Mouse (Mus musculus) limb, embryonic 13.5 days (tissue): ENCODE data around the gene Ttc32. TPM values are rescaled to one million over a fixed set of nuclear protein-coding genes. Genes with fewer than 3 reads are reported as not detected.

ENCODE experiments used
- ATAC-seq: fragments of 200-750 bp; cut with Nextera tagmentation; 2 replicates; pipeline ENCODE4 v1.8.0; 2017; ENCODE audit warnings: low read depth, moderate number of reproducible peaks, moderate TSS enrichment; ENCODE audit not compliant: low FRiP score
- H3K27ac ChIP-seq: fragments of 300-500 bp; sonication (generic); 2 replicates; pipeline ENCODE4 v1.5.1; 2015; ENCODE audit warnings: inconsistent platforms, mild to moderate bottlenecking, moderate library complexity
- H3K27me3 ChIP-seq: fragments of 300-500 bp; sonication (generic); 2 replicates; pipeline ENCODE4 v1.6.1; 2015; ENCODE audit warnings: mild to moderate bottlenecking, inconsistent platforms
- H3K36me3 ChIP-seq: fragments of 300-500 bp; sonication (generic); 2 replicates; pipeline ENCODE4 v1.6.1; 2015; ENCODE audit warnings: inconsistent platforms, mild to moderate bottlenecking, moderate library complexity
- H3K4me1 ChIP-seq: fragments of 300-500 bp; sonication (generic); 2 replicates; pipeline ENCODE4 v1.6.1; 2015; ENCODE audit warnings: inconsistent platforms
- H3K4me2 ChIP-seq: fragments of 300-500 bp; sonication (generic); replicated peaks from 2 replicates; pipeline ENCODE4 v1.6.1; 2015; ENCODE audit warnings: inconsistent platforms, mild to moderate bottlenecking, moderate library complexity
- H3K4me3 ChIP-seq: fragments of 300-500 bp; sonication (generic); 2 replicates; pipeline ENCODE4 v1.5.1; 2015; ENCODE audit warnings: moderate library complexity, mild to moderate bottlenecking, inconsistent platforms
- H3K9ac ChIP-seq: fragments of 300-500 bp; sonication (generic); 2 replicates; pipeline ENCODE4 v1.6.1; 2015; ENCODE audit warnings: mild to moderate bottlenecking, inconsistent platforms
- H3K9me3 ChIP-seq: fragments of 300-500 bp; sonication (generic); 2 replicates; pipeline ENCODE4 v1.6.1; 2016; ENCODE audit warnings: inconsistent platforms
- WGBS: fragments of 180-500 bp; shearing (Covaris S2); methylation state at CpG from one replicate; pipeline ENCODE4 v1.1.7; 2015; 5-methylcytosine and 5-hydroxymethylcytosine counted together
- polyA plus RNA-seq: library from polyadenylated mRNA; unstranded; fragments of >200 nt; fragmentation: Nextera tagmentation; extraction: Ambion mirVana; gene quantifications from 2 replicates; pipeline ENCODE4 v1.2.1, GENCODE M21; 2015

The Ttc32 gene
- 15.7 and 17.9 TPM in 2 replicates for polyA plus RNA-seq

- H3K36me3 ChIP-seq = peaks cover 21% of the 10 kb centered on the region
- peak within 1 kb of the TSS; percentile 74 for H3K4me2 ChIP-seq
- H3K27ac ChIP-seq = peak within 1 kb of the TSS; percentile 96
- no peaks in the 10 kb centered on the region for H3K27me3 ChIP-seq
- peak within 1 kb of the TSS; percentile 64 for H3K4me3 ChIP-seq
- ATAC-seq = peak; percentile 94
- H3K9me3 ChIP-seq = no peaks in the 10 kb centered on the region
- H3K9ac ChIP-seq = peak within 1 kb of the TSS; percentile 89
- H3K4me1 ChIP-seq = peaks cover 21% of the 10 kb centered on the region
- whole genome bisulfite sequencing = under 1% methylated on average over 69 of the region's 69 CpGs
Observed at GRCm38 (mm10) chr12:9029888-9030723, at the start of gene Ttc32. Gene Ttc32, plus strand, starts transcription at chr12:9029997.

GRCm38 (mm10) chr12:8993231-8993630, 36.6 kb upstream of the Ttc32 start:
- Histone ChIP-seq H3K4me1 (peaks cover 5% of the 10 kb centered on the region; the same call in 1 of the 2 replicates), H3K4me3 (no peak overlapping the region), H3K9me3 (no peaks in the 10 kb centered on the region), H3K4me2 (no peak overlapping the region), H3K9ac (no peak overlapping the region), H3K27ac (no peak overlapping the region), H3K36me3 (peaks cover 26% of the 10 kb centered on the region), H3K27me3 (no peaks in the 10 kb centered on the region)
- no peak for ATAC-seq
- WGBS = 77% methylated on average over 8 of the region's 8 CpGs

GRCm38 (mm10) chr12:8998318-8998717, 31.5 kb upstream of the Ttc32 start:
- Histone ChIP-seq H3K27ac (no peak overlapping the region), H3K9ac (no peak overlapping the region), H3K36me3 (peaks cover 14% of the 10 kb centered on the region), H3K9me3 (no peaks in the 10 kb centered on the region), H3K4me3 (no peak overlapping the region), H3K4me2 (no peak overlapping the region), H3K27me3 (no peaks in the 10 kb centered on the region), H3K4me1 (peaks cover 8% of the 10 kb centered on the region; the same call in 1 of the 2 replicates)
- no peak for ATAC-seq
- WGBS = 88% methylated on average over 4 of the region's 4 CpGs

- no peak overlapping the region for H3K27ac ChIP-seq
- no peak overlapping the region for H3K9ac ChIP-seq
- ATAC-seq = no peak
- 13% methylated on average over 5 of the region's 5 CpGs for WGBS
- no peak overlapping the region; the same call in 1 of the 2 replicates for H3K4me2 ChIP-seq
- H3K36me3 ChIP-seq = peaks cover 10% of the 10 kb centered on the region
- H3K27me3 ChIP-seq = no peaks in the 10 kb centered on the region
- H3K4me3 ChIP-seq = no peak overlapping the region
- no peaks in the 10 kb centered on the region for H3K9me3 ChIP-seq
- peaks cover 8% of the 10 kb centered on the region; the same call in 1 of the 2 replicates for H3K4me1 ChIP-seq
Observed at GRCm38 (mm10) chr12:9002038-9002648, 27.7 kb upstream of the Ttc32 start.

- H3K4me3 ChIP-seq = no peak overlapping the region
- no peak overlapping the region for H3K4me2 ChIP-seq
- peaks cover 8% of the 10 kb centered on the region; the same call in 1 of the 2 replicates for H3K4me1 ChIP-seq
- ATAC-seq = no peak
- peaks cover 24% of the 10 kb centered on the region for H3K36me3 ChIP-seq
- no peaks in the 10 kb centered on the region for H3K9me3 ChIP-seq
- H3K27ac ChIP-seq = no peak overlapping the region
- no peaks in the 10 kb centered on the region for H3K27me3 ChIP-seq
- H3K9ac ChIP-seq = no peak overlapping the region
- WGBS = 66% methylated on average over 4 of the region's 4 CpGs
Observed at GRCm38 (mm10) chr12:9007146-9007545, 22.7 kb upstream of the Ttc32 start.

- no peaks in the 10 kb centered on the region for H3K27me3 ChIP-seq
- no peak overlapping the region for H3K9ac ChIP-seq
- ATAC-seq = no peak
- 94% methylated on average over 6 of the region's 6 CpGs for WGBS
- H3K9me3 ChIP-seq = no peaks in the 10 kb centered on the region
- no peak overlapping the region for H3K4me3 ChIP-seq
- no peak overlapping the region for H3K4me2 ChIP-seq
- H3K27ac ChIP-seq = no peak overlapping the region
- H3K36me3 ChIP-seq = peaks cover 29% of the 10 kb centered on the region
- peaks cover 5% of the 10 kb centered on the region; the same call in 1 of the 2 replicates for H3K4me1 ChIP-seq
Observed at GRCm38 (mm10) chr12:9007811-9008210, 22.0 kb upstream of the Ttc32 start.

GRCm38 (mm10) chr12:9010311-9010710, 19.5 kb upstream of the Ttc32 start:
- peaks cover 5% of the 10 kb centered on the region; the same call in 1 of the 2 replicates for H3K4me1 ChIP-seq
- H3K27ac ChIP-seq = no peak overlapping the region
- peaks cover 41% of the 10 kb centered on the region for H3K36me3 ChIP-seq
- no peak overlapping the region for H3K4me2 ChIP-seq
- no peak for ATAC-seq
- no peaks in the 10 kb centered on the region for H3K9me3 ChIP-seq
- H3K4me3 ChIP-seq = no peak overlapping the region
- WGBS = 66% methylated on average over 4 of the region's 4 CpGs
- no peaks in the 10 kb centered on the region for H3K27me3 ChIP-seq
- no peak overlapping the region for H3K9ac ChIP-seq

GRCm38 (mm10) chr12:9016376-9016775, 13.4 kb upstream of the Ttc32 start:
- Histone ChIP-seq H3K4me3 (no peak overlapping the region), H3K4me1 (no peaks in the 10 kb centered on the region; the same call in 1 of the 2 replicates), H3K27ac (no peak overlapping the region), H3K4me2 (no peak overlapping the region), H3K36me3 (peaks cover 46% of the 10 kb centered on the region), H3K9me3 (no peaks in the 10 kb centered on the region), H3K9ac (no peak overlapping the region), H3K27me3 (no peaks in the 10 kb centered on the region)
- WGBS = 95% methylated on average over 9 of the region's 9 CpGs
- ATAC-seq = no peak

GRCm38 (mm10) chr12:9020431-9020830, 9.4 kb upstream of the Ttc32 start:
- no peaks in the 10 kb centered on the region for H3K27me3 ChIP-seq
- H3K4me2 ChIP-seq = no peak overlapping the region
- no peak overlapping the region for H3K9ac ChIP-seq
- WGBS = 93% methylated on average over 8 of the region's 8 CpGs
- H3K27ac ChIP-seq = no peak overlapping the region
- H3K36me3 ChIP-seq = peaks cover 35% of the 10 kb centered on the region
- ATAC-seq = no peak
- peaks cover 3% of the 10 kb centered on the region; the same call in 1 of the 2 replicates for H3K4me1 ChIP-seq
- H3K4me3 ChIP-seq = no peak overlapping the region
- H3K9me3 ChIP-seq = no peaks in the 10 kb centered on the region

GRCm38 (mm10) chr12:9020986-9021385, 8.8 kb upstream of the Ttc32 start:
- Histone ChIP-seq H3K9ac (no peak overlapping the region), H3K4me2 (no peak overlapping the region), H3K9me3 (no peaks in the 10 kb centered on the region), H3K4me1 (peaks cover 3% of the 10 kb centered on the region; the same call in 1 of the 2 replicates), H3K4me3 (no peak overlapping the region), H3K27ac (no peak overlapping the region), H3K36me3 (peaks cover 30% of the 10 kb centered on the region), H3K27me3 (no peaks in the 10 kb centered on the region)
- 61% methylated on average over 3 of the region's 3 CpGs for WGBS
- no peak for ATAC-seq

GRCm38 (mm10) chr12:9023031-9023430, 6.8 kb upstream of the Ttc32 start:
- H3K27ac ChIP-seq = no peak overlapping the region
- H3K4me2 ChIP-seq = no peak overlapping the region
- H3K9me3 ChIP-seq = no peaks in the 10 kb centered on the region
- H3K4me3 ChIP-seq = no peak overlapping the region
- H3K4me1 ChIP-seq = peaks cover 3% of the 10 kb centered on the region; the same call in 1 of the 2 replicates
- peaks cover 27% of the 10 kb centered on the region for H3K36me3 ChIP-seq
- WGBS = 57% methylated on average over 4 of the region's 4 CpGs
- ATAC-seq = no peak
- H3K27me3 ChIP-seq = no peaks in the 10 kb centered on the region
- H3K9ac ChIP-seq = no peak overlapping the region

GRCm38 (mm10) chr12:9024071-9024470, 5.7 kb upstream of the Ttc32 start:
- H3K4me3 ChIP-seq = no peak overlapping the region
- WGBS = 91% methylated on average over 14 of the region's 14 CpGs
- H3K9ac ChIP-seq = no peak overlapping the region
- peaks cover 3% of the 10 kb centered on the region; the same call in 1 of the 2 replicates for H3K4me1 ChIP-seq
- no peak for ATAC-seq
- no peaks in the 10 kb centered on the region for H3K27me3 ChIP-seq
- H3K4me2 ChIP-seq = no peak overlapping the region
- H3K27ac ChIP-seq = no peak overlapping the region
- peaks cover 28% of the 10 kb centered on the region for H3K36me3 ChIP-seq
- H3K9me3 ChIP-seq = no peaks in the 10 kb centered on the region
